Mouse (Mus musculus) heart, adult 11 months (tissue): ENCODE data around the gene Krt17.
"Not testable (repeated sequence)": the region's sequence is repeated elsewhere in the genome, so short reads cannot be mapped to it uniquely, and the experiment has no call there.

Experiments
- DNase-seq: peaks from one replicate; pipeline ENCODE4 v3.0.0; 2022

Gene Krt17

DNA sequence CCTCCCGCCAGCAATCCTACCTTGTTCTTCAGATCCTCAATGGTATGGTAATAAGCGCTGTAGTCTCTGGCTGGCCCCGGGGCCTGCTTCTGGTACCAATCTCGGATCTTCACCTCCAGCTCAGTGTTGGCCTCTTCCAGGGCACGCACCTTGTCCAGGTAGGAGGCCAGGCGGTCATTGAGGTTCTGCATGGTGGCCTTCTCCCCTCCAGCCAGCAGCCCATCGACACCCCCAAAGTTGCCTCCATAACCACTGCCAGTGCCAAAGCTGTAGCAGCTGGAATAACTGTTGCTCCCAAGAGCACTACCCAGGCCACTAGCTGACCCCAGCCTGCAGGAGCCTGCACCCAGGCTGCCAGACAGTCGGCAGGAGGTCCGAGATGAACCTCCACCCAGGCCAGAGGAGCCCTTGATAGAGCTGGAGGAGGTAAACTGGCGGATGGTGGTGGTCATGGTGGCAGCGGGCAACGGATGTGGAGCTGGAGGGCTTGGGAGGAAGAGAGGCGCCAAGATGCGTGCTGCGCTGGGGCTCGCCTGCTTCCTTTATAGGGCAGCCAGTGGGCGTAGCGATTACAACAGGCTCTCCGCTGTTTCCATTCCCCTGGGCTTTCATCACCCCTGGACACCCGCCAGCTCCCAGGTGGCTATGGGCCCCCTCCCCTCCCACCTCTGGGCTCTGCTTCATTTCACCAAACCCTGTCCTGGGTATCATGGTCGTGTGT lies at the start of gene Krt17:
Gene Krt17 (minus strand): TSS at position 516 of the 721 bp plus-strand sequence.
- peak; percentile 81 for DNase-seq

GRCm38 (mm10) chr11:100308672-100309071 lies 47.8 kb upstream of the Krt17 start:
- not testable (repeated sequence) for DNase-seq

DNA sequence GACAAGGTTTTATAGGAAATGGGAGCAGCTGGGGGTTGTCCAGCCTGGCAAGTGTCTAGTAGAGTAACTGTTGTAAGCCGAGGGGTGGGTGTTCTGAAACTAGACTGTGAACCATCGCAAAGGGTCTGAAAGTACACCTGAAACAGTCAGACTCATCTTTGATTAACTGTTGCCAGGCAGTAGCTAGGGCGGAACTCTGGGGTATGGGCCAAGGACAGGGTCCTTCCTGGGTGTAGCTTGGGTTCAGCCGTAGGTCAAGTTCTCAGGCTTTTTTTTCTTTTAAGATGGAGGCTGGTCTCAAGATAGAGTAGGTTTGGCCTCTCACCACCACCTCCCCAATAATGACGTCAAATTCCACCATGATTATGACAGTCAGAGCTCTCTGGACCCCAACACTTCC lies 47.1 kb upstream of the Krt17 start:
- DNase-seq: no peak

DNA sequence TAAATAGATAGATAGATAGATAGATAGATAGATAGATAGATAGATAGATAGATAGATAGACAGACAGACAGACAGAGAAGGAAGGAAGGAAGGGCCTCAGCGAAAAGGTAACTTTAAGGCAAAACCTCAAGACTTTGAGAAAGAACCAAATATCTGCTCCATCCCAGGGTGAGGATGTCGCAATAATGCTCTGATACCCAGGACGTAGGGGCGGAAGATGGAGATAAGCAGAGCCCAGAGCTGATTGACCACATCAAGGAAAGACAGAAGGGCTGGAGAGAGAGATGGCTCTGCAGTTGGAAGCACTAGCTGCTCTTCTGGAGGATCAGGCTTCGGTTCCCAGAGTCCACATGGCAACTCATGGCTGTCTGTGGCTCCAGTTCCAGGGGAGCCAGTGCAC lies 40.5 kb upstream of the Krt17 start:
- no peak for DNase-seq

DNA sequence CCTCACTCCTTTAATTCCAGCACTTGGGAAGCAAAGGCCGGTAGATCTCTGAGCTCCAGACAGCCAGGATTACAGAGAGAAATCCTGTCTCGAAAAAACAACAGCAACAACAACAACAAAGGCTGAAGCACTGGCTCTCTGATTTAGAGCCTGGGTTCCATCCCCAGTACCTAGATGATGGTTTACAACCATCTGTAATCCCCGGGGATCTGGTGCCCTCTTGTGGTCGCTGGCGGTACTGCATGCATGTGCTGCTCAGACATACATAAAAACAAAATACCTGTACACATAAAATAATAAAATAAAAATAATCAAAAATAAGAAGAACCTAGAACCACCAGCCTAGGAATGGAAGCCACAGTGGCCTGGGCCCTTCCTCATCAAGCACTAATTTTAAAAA lies 39.5 kb upstream of the Krt17 start:
- no peak for DNase-seq

GRCm38 (mm10) chr11:100298274-100299036 lies 37.6 kb upstream of the Krt17 start:
- peak; percentile 95 for DNase-seq

DNA sequence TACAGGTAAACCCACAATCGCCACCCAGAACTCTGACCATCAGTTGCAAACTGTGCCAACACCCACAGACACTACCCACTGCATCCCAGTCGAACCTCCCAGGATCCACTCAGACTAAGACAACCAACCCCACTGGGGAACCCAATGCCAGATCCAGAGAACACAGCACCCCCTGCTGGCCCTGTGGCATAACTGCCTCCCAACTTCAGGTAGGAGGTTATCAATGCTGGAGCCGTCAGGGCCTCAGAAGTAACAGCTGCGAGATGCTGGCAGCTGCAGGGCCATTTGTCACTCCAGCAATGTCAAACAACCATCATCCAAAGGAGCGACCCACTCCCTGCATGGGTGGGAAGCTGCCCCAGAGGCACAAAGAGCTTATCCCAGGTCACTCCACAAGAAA lies 37.0 kb upstream of the Krt17 start:
- no peak for DNase-seq

DNA sequence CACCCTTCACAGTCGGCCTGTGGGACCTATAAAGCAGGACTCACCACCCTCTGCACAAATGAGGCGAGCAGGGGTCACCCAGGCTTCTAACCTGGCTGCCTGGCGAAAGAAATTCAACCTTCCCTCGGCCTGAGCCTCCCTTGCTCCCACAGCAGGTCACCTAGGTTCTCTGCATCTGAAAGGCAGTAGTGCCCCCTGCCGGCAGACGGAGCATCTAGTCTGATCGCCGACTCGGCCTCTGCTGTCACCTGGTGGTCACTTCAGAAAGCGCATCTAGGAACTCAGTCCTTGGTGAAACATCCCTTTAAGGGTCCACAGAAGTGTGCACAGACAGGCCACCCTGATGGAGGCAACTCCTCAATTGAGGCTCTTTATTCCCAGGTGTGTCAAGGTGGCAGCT lies 34.5 kb upstream of the Krt17 start:
- peak; percentile 92 for DNase-seq

DNA sequence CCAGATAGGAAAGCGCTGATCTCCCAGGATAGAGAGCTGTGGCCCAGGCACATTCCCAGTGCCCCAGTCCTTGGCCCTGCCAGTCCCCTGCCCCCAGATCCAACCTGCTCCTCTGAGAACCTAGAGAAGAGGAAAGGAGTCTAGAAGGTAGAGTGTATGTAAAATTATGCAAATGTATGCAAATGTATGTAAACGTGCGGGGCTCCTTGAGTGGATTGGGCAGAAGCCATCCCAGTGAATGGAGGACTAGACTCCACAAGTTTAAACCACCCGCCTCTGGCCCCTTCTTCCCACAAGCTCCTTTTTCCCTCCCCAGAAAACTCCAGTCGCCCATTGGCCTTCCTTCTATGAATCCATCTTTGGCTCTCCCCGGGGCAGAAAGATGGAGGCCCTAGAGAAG lies 32.1 kb upstream of the Krt17 start:
- no peak for DNase-seq

DNA sequence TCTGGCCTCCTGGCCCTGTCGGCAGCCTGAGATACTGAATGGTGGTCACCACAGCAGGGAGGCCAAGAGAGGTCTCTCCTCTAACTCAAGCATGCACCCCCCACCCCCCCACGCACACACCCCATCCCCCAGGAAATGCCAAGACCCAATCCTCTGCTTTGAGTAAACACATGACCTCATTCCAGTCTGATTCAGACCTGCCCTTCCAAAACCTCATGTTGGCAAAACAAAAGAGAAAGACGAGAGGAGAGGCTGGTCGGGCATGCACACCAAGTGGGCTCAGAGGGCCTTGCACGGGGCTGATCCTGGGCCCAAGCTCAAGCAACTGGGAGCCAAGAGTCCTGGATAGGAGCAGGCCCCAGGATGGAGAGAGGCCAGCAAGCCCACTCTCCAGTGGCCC lies 29.4 kb upstream of the Krt17 start:
- no peak for DNase-seq

DNA sequence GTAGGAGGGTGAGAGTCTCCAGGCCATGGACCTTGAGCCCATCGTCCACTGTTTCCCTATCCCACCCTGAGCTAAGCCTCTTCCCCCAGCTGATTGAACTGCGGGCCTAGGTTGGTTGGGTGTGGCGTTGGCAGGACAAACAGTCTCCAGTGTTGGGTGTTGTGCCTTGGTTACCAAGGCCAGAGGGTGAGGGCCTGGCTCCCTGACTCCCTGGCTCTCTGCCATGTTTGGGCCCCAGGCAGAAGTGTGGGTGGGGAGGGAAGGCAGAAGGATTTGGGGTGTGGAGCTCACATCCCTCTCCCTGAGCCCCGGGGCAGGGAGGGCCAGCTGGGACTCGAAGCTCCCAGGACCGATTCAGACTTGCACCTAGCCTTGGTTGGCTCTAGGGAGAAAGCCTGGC lies 28.1 kb upstream of the Krt17 start:
- DNase-seq: peak; percentile 95

DNA sequence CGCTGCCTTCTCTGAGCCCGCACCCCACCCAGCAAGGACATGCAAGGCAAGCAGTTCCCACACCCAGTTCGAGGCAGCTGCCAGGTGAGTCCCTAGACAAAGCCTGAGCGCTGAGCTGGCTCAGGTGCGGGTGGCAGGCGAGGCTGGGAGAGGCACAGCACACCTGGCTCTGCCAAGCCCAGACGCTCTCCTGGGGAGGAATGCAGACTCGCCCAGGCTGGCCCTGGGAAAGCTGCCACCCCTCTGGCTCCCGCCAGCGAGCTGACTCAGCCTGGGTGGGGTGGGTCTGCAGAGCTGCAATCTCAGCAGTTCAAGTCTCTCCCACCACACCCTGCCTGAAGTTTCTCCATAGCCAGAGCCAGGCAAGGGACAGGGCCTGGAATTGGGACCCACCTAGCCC lies 26.2 kb upstream of the Krt17 start:
- peak; percentile 95 for DNase-seq

DNA sequence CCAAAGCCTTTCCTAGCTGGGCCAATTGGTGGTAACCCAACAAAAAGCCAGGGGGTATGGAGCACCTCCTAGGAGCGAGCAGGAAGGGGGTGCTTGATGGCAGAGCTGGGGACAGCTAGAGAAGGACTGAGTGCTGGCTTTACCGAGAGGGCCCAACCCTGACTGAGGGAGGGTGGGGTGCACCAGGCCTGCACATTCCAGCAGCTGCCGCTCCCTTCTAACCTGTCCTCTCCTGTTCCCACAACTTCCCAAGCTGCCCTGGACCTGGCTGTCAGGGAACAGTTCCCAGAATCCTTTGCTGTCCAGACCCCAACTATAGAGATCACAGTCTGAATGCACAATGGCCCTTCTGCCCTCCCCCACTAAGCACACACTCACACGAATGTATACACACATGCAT lies 24.2 kb upstream of the Krt17 start:
- no peak for DNase-seq

- DNase-seq: peak; percentile 93
Measured at GRCm38 (mm10) chr11:100282549-100282948, 21.7 kb upstream of the Krt17 start.

GRCm38 (mm10) chr11:100281596-100282544 lies 21.0 kb upstream of the Krt17 start:
- no peak for DNase-seq

- DNase-seq: no peak
Measured at GRCm38 (mm10) chr11:100278759-100279158, 17.9 kb upstream of the Krt17 start.

GRCm38 (mm10) chr11:100277726-100278480 lies 17.1 kb upstream of the Krt17 start:
- no peak for DNase-seq

DNA sequence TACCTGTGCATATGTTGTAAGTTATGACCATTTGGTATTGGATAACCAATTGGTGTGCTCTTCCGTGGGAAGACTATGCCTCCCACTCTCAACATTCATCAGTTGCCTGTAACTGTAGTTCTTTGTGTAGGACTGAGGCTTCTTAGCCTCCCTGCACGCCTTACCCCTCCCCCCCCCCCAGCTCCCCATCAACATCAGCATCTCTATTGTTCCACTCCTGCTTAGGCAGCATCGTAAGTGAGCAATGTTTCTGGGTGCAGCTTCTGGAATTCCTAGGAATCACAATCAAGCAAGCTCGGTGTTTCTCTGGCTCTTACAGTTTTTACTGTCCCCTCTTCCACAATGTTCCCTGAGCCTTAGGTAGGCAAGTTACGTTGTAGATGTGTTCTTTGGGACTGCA lies 14.6 kb upstream of the Krt17 start:
- no peak for DNase-seq

DNA sequence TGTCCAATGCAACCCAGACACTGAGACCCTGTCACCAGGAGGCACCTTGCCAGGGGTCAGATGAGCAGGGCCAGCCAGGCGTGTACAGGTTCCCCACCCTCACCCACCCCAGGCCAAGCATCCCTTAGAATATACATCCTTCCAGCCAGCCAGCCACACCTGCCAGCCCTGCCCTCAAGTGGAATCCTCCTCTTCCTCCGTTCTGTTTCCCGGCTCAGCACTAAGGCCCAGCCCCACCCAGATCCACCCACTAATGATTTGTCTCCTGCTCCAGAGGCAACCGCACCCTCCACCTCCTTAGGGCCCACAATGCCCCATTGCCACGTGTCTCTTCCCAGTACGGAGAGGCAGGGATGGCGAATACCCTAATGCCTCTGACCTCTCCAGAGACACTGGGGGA lies 13.9 kb upstream of the Krt17 start:
- DNase-seq: peak; percentile 84

GRCm38 (mm10) chr11:100271878-100272277 lies 11.0 kb upstream of the Krt17 start:
- no peak for DNase-seq

- no peak for DNase-seq
Measured at GRCm38 (mm10) chr11:100269821-100270332, 9.0 kb upstream of the Krt17 start, which contains the start of gene Krt42. Gene Krt42 (minus strand): TSS chr11:100269871.
